Mouse (Mus musculus) kidney, embryonic 16.5 days (tissue): ENCODE data around the gene Ppp5c. TPM values are rescaled to one million over a fixed set of nuclear protein-coding genes. Genes with fewer than 3 reads are reported as not detected.

Experiments
- ATAC-seq: fragments of 200-750 bp; cut with Nextera tagmentation; 2 replicates; pipeline ENCODE4 v1.8.0; 2017; ENCODE audit warnings: moderate TSS enrichment; ENCODE audit not compliant: low FRiP score, low TSS enrichment
- H3K27ac ChIP-seq: fragments of 300-500 bp; sonication (generic); 2 replicates; pipeline ENCODE4 v1.5.1; 2014; ENCODE audit warnings: low read length
- H3K27me3 ChIP-seq: fragments of 300-500 bp; sonication (generic); 2 replicates; pipeline ENCODE4 v1.6.1; 2014; ENCODE audit warnings: low read length, control low read depth, mixed read lengths; ENCODE audit not compliant: insufficient read depth
- H3K36me3 ChIP-seq: fragments of 300-500 bp; sonication (generic); 2 replicates; pipeline ENCODE4 v1.6.1; 2014; ENCODE audit warnings: low read length, control low read depth, mixed read lengths; ENCODE audit not compliant: insufficient read depth
- H3K4me1 ChIP-seq: fragments of 300-500 bp; sonication (generic); 2 replicates; pipeline ENCODE4 v1.6.1; 2014; ENCODE audit warnings: low read length, control low read depth, mixed read lengths; ENCODE audit not compliant: insufficient read depth
- H3K4me2 ChIP-seq: fragments of 300-500 bp; sonication (generic); replicated peaks from 2 replicates; pipeline ENCODE4 v1.6.1; 2014; ENCODE audit warnings: low read depth, low read length
- H3K4me3 ChIP-seq: fragments of 300-500 bp; sonication (generic); 2 replicates; pipeline ENCODE4 v1.5.1; 2014; ENCODE audit warnings: mild to moderate bottlenecking, low read length
- H3K9ac ChIP-seq: fragments of 300-500 bp; sonication (generic); replicated peaks from 2 replicates; pipeline ENCODE4 v1.6.1; 2014; ENCODE audit warnings: low read length
- H3K9me3 ChIP-seq: fragments of 300-500 bp; sonication (generic); 2 replicates; pipeline ENCODE4 v1.6.1; 2016; ENCODE audit warnings: low read length, control low read depth
- WGBS: fragments of 180-500 bp; shearing (Covaris S2); extraction: QIAGEN DNeasy Blood & Tissue Kit; methylation state at CpG from one replicate; pipeline ENCODE4 v1.1.7; 2014; 5-methylcytosine and 5-hydroxymethylcytosine counted together
- polyA plus RNA-seq: library from polyadenylated mRNA; unstranded; fragments of >200 nt; fragmentation: Nextera tagmentation; extraction: Ambion mirVana; gene quantifications from 2 replicates; pipeline ENCODE4 v1.2.1, GENCODE M21; 2015

Ppp5c gene
- polyA plus RNA-seq, 1 experiment from 2014 or later = 125 TPM

GRCm38 (mm10) chr7:16961678-16962077 is 66.0 kb downstream of the Ppp5c start:
- H3K4me2 ChIP-seq = no peak overlapping the region
- H3K36me3 ChIP-seq = no peaks in the 10 kb centered on the region
- no peak overlapping the region for H3K27ac ChIP-seq
- no peaks in the 10 kb centered on the region for H3K9me3 ChIP-seq
- 60% methylated on average over 5 of the region's 5 CpGs for WGBS
- H3K4me3 ChIP-seq = no peak overlapping the region
- H3K27me3 ChIP-seq = no peaks in the 10 kb centered on the region
- no peak for ATAC-seq
- no peak overlapping the region for H3K9ac ChIP-seq
- H3K4me1 ChIP-seq = 0 out of 2 replicates have a peak, but pooled peaks cover 3% of the 10 kb centered on the region

GRCm38 (mm10) chr7:16959539-16960187 is 68.1 kb downstream of the Ppp5c start, which contains the start of gene Pnmal1:
TSS of gene Pnmal1 (plus strand) at chr7:16959679.
- peak; percentile 86 for ATAC-seq
- H3K27ac ChIP-seq = no peak within 1 kb of the TSS
- no peaks in the 10 kb centered on the region for H3K9me3 ChIP-seq
- H3K36me3 ChIP-seq = no peaks in the 10 kb centered on the region
- 0 out of 2 replicates have a peak, but pooled peaks cover 3% of the 10 kb centered on the region for H3K4me1 ChIP-seq
- H3K4me3 ChIP-seq = no peak within 1 kb of the TSS
- H3K27me3 ChIP-seq = no peaks in the 10 kb centered on the region
- H3K4me2 ChIP-seq = peak within 1 kb of the TSS; percentile 32
- no peak within 1 kb of the TSS for H3K9ac ChIP-seq
- WGBS = 12% methylated on average over 15 of the region's 17 CpGs

- ATAC-seq = no peak
- no peak overlapping the region for H3K4me2 ChIP-seq
- H3K27ac ChIP-seq = no peak overlapping the region
- no peaks in the 10 kb centered on the region for H3K36me3 ChIP-seq
- no peak overlapping the region for H3K4me3 ChIP-seq
- H3K9ac ChIP-seq = no peak overlapping the region
- 0 out of 2 replicates have a peak, but pooled peaks cover 3% of the 10 kb centered on the region for H3K4me1 ChIP-seq
- no peaks in the 10 kb centered on the region for H3K27me3 ChIP-seq
- WGBS = 55% methylated on average over 15 of the region's 15 CpGs
- no peaks in the 10 kb centered on the region for H3K9me3 ChIP-seq
These were observed 71.1 kb downstream of the Ppp5c start for GRCm38 (mm10) chr7:16956410-16957265.

- no peak overlapping the region for H3K9ac ChIP-seq
- 0 out of 2 replicates have a peak, but pooled peaks cover 3% of the 10 kb centered on the region for H3K4me1 ChIP-seq
- no peak for ATAC-seq
- 82% methylated on average over 4 of the region's 4 CpGs for WGBS
- no peaks in the 10 kb centered on the region for H3K27me3 ChIP-seq
- no peaks in the 10 kb centered on the region for H3K9me3 ChIP-seq
- no peak overlapping the region for H3K4me3 ChIP-seq
- H3K27ac ChIP-seq = no peak overlapping the region
- H3K36me3 ChIP-seq = no peaks in the 10 kb centered on the region
- no peak overlapping the region for H3K4me2 ChIP-seq
These were observed 72.0 kb downstream of the Ppp5c start for GRCm38 (mm10) chr7:16955712-16956111.

Other genes starting within 250 kb of the Ppp5c start
- 49.2 and 51.0 TPM in 2 replicates for gene Slc1a5, start 246.6 kb downstream of the Ppp5c start, polyA plus RNA-seq
- gene Strn4, start 212.0 kb downstream of the Ppp5c start, polyA plus RNA-seq = 98.4 and 111 TPM in 2 replicates
- gene Fkrp, start 211.2 kb downstream of the Ppp5c start, polyA plus RNA-seq = 36.3 and 36.6 TPM in 2 replicates
- gene Prkd2, start 185.0 kb downstream of the Ppp5c start, polyA plus RNA-seq = 16.2 and 17.8 TPM in 2 replicates
- gene Dact3, start 152.6 kb downstream of the Ppp5c start, polyA plus RNA-seq = 2.0 and 2.1 TPM in 2 replicates
- gene Gng8, start 136.1 kb downstream of the Ppp5c start, polyA plus RNA-seq = 7.7 and 10.5 TPM in 2 replicates
- gene Ptgir, start 121.4 kb downstream of the Ppp5c start, polyA plus RNA-seq = 1.9 and 2.6 TPM in 2 replicates
- gene Calm3, start 103.8 kb downstream of the Ppp5c start, polyA plus RNA-seq = 145 and 154 TPM in 2 replicates
- 7.4 and 7.5 TPM in 2 replicates for gene Pnmal2, start 83.2 kb downstream of the Ppp5c start, polyA plus RNA-seq
- gene Pnmal1, start 68.2 kb downstream of the Ppp5c start, polyA plus RNA-seq = 0.62 and 0.65 TPM in 2 replicates
- gene Gm42372, start 44.8 kb downstream of the Ppp5c start, polyA plus RNA-seq = 0.20 and 0.26 TPM in 2 replicates
- 49.6 and 53.8 TPM in 2 replicates for gene Ccdc8, start 35.2 kb downstream of the Ppp5c start, polyA plus RNA-seq
- gene Hif3a, start 34.5 kb upstream of the Ppp5c start, polyA plus RNA-seq = 25.2 and 26.1 TPM in 2 replicates
- gene Psg16, start 46.1 kb upstream of the Ppp5c start, polyA plus RNA-seq = 0.19 TPM in 2 replicates
- not detected in 2 replicates for gene Ceacam3, start 122.4 kb upstream of the Ppp5c start, polyA plus RNA-seq
- not detected in 2 replicates for gene Psg29, start 175.6 kb upstream of the Ppp5c start, polyA plus RNA-seq